ENCODE assay signal across 7 mouse cellular contexts in the genomic region with DNA sequence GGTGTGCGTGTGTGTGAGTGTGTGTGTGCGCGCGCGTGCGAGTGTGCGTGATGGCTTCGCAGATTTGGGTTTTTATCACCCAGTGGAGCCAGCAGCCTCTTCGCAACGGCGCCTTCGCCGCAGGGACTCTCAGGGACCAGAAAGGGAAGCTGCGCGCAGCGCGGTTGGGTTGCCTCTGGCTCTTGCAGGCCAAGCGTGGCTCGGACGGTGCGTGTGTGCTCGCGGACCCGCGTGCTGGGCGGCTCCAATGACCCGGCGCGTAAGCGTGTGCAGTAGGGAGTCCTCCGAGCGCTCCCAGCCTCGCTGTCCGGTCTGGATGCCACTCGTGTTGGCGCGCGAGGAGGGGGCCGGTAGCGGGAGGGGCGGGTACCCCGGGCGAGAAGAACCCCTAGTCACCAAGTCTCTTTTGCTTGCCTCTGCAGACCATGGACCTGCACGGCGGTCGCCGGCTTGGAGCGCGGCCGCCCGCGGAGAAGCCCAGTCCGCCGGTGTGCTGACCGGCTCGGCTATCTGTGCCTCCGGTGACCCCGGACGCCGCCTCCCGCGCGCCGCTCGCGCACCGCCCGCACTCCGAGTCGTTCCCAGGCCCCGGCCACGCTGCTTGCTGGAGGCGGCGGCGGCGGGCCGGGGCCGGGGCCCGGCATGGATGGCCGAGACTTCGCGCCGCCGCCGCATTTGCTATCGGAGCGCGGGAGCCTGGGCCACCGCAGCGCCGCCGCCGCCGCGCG. TPM values are rescaled to one million over a fixed set of nuclear protein-coding genes. Genes with fewer than 3 reads are reported as not detected.
DNase-seq lines count a peak whose midpoint lies in the region; ATAC-seq lines count a peak whose summit lies in the region.

No protein-coding gene starts in this region.

- H3K9ac ChIP-seq in kidney, embryonic 15.5 days, result peak overlapping the region; percentile 95

- peak overlapping the region; percentile 99 for H3K27ac ChIP-seq in heart, embryonic 10.5 days
- peak overlapping the region; percentile 97 for H3K27ac ChIP-seq in kidney, embryonic 15.5 days

- H3K4me3 ChIP-seq in heart, embryonic 10.5 days, result peak overlapping the region; percentile 89
- peak overlapping the region; percentile 87 for H3K4me3 ChIP-seq in kidney, embryonic 15.5 days (replicated peaks)

- H3K36me3 ChIP-seq in heart, embryonic 10.5 days, result peaks cover 9% of the 10 kb centered on the region; the same call in 1 of the 2 replicates
- H3K36me3 ChIP-seq in kidney, embryonic 15.5 days, result no peaks in the 10 kb centered on the region

- peak; percentile 58 for DNase-seq in urinary bladder, postnatal 14 days (ENCODE audit: low spot score)
- DNase-seq in urinary bladder, postnatal 10 days (ENCODE audit: low spot score), result no peak
- peak; percentile 84 to 89 for DNase-seq in cerebellum, postnatal 25 days
- DNase-seq in heart, embryonic 10.5 days (ENCODE audit: low spot score), result no peak
- DNase-seq in lung, postnatal 14 days, result peak; percentile 59
- peak; percentile 71 for DNase-seq in right cerebral cortex, postnatal 25 days

- WGBS in heart, embryonic 10.5 days, result 3% methylated on average over 95 of the region's 96 CpGs
- under 1% methylated on average over 93 of the region's 96 CpGs for WGBS in kidney, embryonic 15.5 days

- ATAC-seq in kidney, embryonic 15.5 days (replicated peaks; ENCODE audit: low FRiP score), result no peak

- H3K9me3 ChIP-seq in heart, embryonic 10.5 days, result no peaks in the 10 kb centered on the region
- no peaks in the 10 kb centered on the region for H3K9me3 ChIP-seq in kidney, embryonic 15.5 days (replicated peaks)

- H3K4me2 ChIP-seq in kidney, embryonic 15.5 days, result peak overlapping the region; percentile 90

- H3K27me3 ChIP-seq in heart, embryonic 10.5 days (ENCODE audit: insufficient read depth, poor library complexity, severe bottlenecking), result no peaks in the 10 kb centered on the region
- H3K27me3 ChIP-seq in kidney, embryonic 15.5 days, result no peaks in the 10 kb centered on the region

- peaks cover 55% of the 10 kb centered on the region for H3K4me1 ChIP-seq in heart, embryonic 10.5 days
- peaks cover 48% of the 10 kb centered on the region for H3K4me1 ChIP-seq in kidney, embryonic 15.5 days

RNA-seq across cellular contexts. Expression of a gene that starts 3.9 kb away (rescaled TPM):
- 7.7 and 12.9 TPM in 2 replicates for polyA plus RNA-seq in heart, embryonic 10.5 days (2016; fragmentation: Nextera tagmentation; extraction: Ambion mirVana)
- polyA plus RNA-seq in kidney, embryonic 15.5 days (2015; fragmentation: Nextera tagmentation; extraction: Ambion mirVana), result 11.8 and 14.1 TPM in 2 replicates

Comparison
In these comparisons a context has a peak if more than half of its experiments do, and no peak if none do; other contexts are left out.
1. DNase-seq: peak in urinary bladder, postnatal 14 days (single experiment), cerebellum, postnatal 25 days (2 of 2), lung, postnatal 14 days (single experiment) and right cerebral cortex, postnatal 25 days (single experiment); none in urinary bladder, postnatal 10 days (single experiment) and heart, embryonic 10.5 days (single experiment).